Mouse (Mus musculus): ENCODE measurements around the gene Pnliprp2.

The Pnliprp2 gene

GRCm38 (mm10) chr19:58759423-58759822, at the start of gene Pnliprp2:
Gene Pnliprp2, plus strand, starts transcription at chr19:58759719.
- peak; percentile 57 for DNase-seq

GRCm38 (mm10) chr19:58717925-58718324, 41.6 kb upstream of the Pnliprp2 start:
- DNase-seq = no peak

- no peak for DNase-seq
Measured at GRCm38 (mm10) chr19:58720439-58720838, 39.1 kb upstream of the Pnliprp2 start.

- no peak for DNase-seq
Measured at GRCm38 (mm10) chr19:58726551-58726950, 33.0 kb upstream of the Pnliprp2 start.

- no peak for DNase-seq
Measured at GRCm38 (mm10) chr19:58727756-58728155, 31.8 kb upstream of the Pnliprp2 start.

GRCm38 (mm10) chr19:58728445-58729031, 31.0 kb upstream of the Pnliprp2 start, which contains the start of gene Pnliprp1:
Gene Pnliprp1, plus strand, starts transcription at chr19:58728887.
- DNase-seq = no peak

GRCm38 (mm10) chr19:58733216-58733615, 26.3 kb upstream of the Pnliprp2 start:
- DNase-seq = no peak

- no peak for DNase-seq
Measured at GRCm38 (mm10) chr19:58738111-58738510, 21.4 kb upstream of the Pnliprp2 start.

- no peak for DNase-seq
Measured at GRCm38 (mm10) chr19:58741036-58741435, 18.5 kb upstream of the Pnliprp2 start.

- no peak for DNase-seq
Measured at GRCm38 (mm10) chr19:58742711-58743110, 16.8 kb upstream of the Pnliprp2 start.

GRCm38 (mm10) chr19:58743736-58744135, 15.8 kb upstream of the Pnliprp2 start:
- DNase-seq = no peak

GRCm38 (mm10) chr19:58747498-58748000, 12.0 kb upstream of the Pnliprp2 start:
- DNase-seq = no peak

- no peak for DNase-seq
Measured at GRCm38 (mm10) chr19:58750822-58751221, 8.7 kb upstream of the Pnliprp2 start.

- DNase-seq = no peak
Measured at GRCm38 (mm10) chr19:58751504-58751903, 8.0 kb upstream of the Pnliprp2 start.

- DNase-seq = no peak
Measured at GRCm38 (mm10) chr19:58758871-58759270, 648 bp upstream of the Pnliprp2 start.

GRCm38 (mm10) chr19:58762316-58762715, 2.8 kb downstream of the Pnliprp2 start:
- DNase-seq = peak; percentile 11

- DNase-seq = peak; percentile 68
Measured at GRCm38 (mm10) chr19:58762848-58763541, 3.5 kb downstream of the Pnliprp2 start.

GRCm38 (mm10) chr19:58767329-58767728, 7.8 kb downstream of the Pnliprp2 start:
- DNase-seq = no peak

- no peak for DNase-seq
Measured at GRCm38 (mm10) chr19:58776461-58776860, 16.9 kb downstream of the Pnliprp2 start.

- DNase-seq = no peak
Measured at GRCm38 (mm10) chr19:58781566-58781965, 22.0 kb downstream of the Pnliprp2 start.

- no peak for DNase-seq
Measured at GRCm38 (mm10) chr19:58783938-58784337, 24.4 kb downstream of the Pnliprp2 start.

- no peak for DNase-seq
Measured at GRCm38 (mm10) chr19:58789194-58789593, 29.7 kb downstream of the Pnliprp2 start.

- DNase-seq = no peak
Measured at GRCm38 (mm10) chr19:58794284-58794683, 34.8 kb downstream of the Pnliprp2 start, which contains the start of gene 1700019N19Rik. Gene 1700019N19Rik, minus strand, starts transcription at chr19:58794461.

- no peak for DNase-seq
Measured at GRCm38 (mm10) chr19:58795114-58795669, 35.7 kb downstream of the Pnliprp2 start.
